Mouse (Mus musculus) forebrain, embryonic 10.5 days (tissue): Measurements from ENCODE around the gene Mgat4c. TPM values are rescaled to one million over a fixed set of nuclear protein-coding genes. Genes with fewer than 3 reads are reported as not detected.

Source experiments
- DNase-seq: peaks from one replicate; pipeline ENCODE4 v3.0.0-alpha.2; 2017; ENCODE audit warnings: low spot score; ENCODE audit errors: extremely low spot score
- H3K27ac ChIP-seq: fragments of 300-500 bp; sonication (generic); 2 replicates; pipeline ENCODE4 v1.5.1; 2016; ENCODE audit warnings: mild to moderate bottlenecking
- H3K27me3 ChIP-seq: fragments of 300-500 bp; sonication (generic); 2 replicates; pipeline ENCODE4 v1.6.1; 2016; ENCODE audit warnings: mild to moderate bottlenecking; ENCODE audit not compliant: poor library complexity, severe bottlenecking
- H3K36me3 ChIP-seq: fragments of 300-500 bp; sonication (generic); replicated peaks from 2 replicates; pipeline ENCODE4 v1.6.1; 2016; ENCODE audit warnings: mild to moderate bottlenecking, moderate library complexity
- H3K4me1 ChIP-seq: fragments of 300-500 bp; sonication (generic); 2 replicates; pipeline ENCODE4 v1.6.1; 2016
- H3K4me3 ChIP-seq: fragments of 300-500 bp; sonication (generic); 2 replicates; pipeline ENCODE4 v1.5.1; 2016; ENCODE audit warnings: mild to moderate bottlenecking, moderate library complexity
- H3K9me3 ChIP-seq: fragments of 300-500 bp; sonication (generic); 2 replicates; pipeline ENCODE4 v1.6.1; 2016; ENCODE audit warnings: mild to moderate bottlenecking, moderate library complexity
- whole genome bisulfite sequencing: fragments of 180-500 bp; shearing (Covaris S2); methylation state at CpG from one replicate; pipeline ENCODE4 v1.1.7; 2016; 5-methylcytosine and 5-hydroxymethylcytosine counted together
- polyA plus RNA-seq: library from polyadenylated mRNA; unstranded; fragments of >200 nt; fragmentation: Nextera tagmentation; extraction: Ambion mirVana; gene quantifications from 2 replicates; pipeline ENCODE4 v1.2.1, GENCODE M21; 2016

The Mgat4c gene
- polyA plus RNA-seq, 1 experiment from 2014 or later, result 0.17 TPM

- no peaks in the 10 kb centered on the region for H3K27me3 ChIP-seq
- WGBS, result 80% methylated on average over 3 of the region's 3 CpGs
These were observed 503.4 kb downstream of the Mgat4c start for GRCm38 (mm10) chr10:102184726-102185125.

DNA sequence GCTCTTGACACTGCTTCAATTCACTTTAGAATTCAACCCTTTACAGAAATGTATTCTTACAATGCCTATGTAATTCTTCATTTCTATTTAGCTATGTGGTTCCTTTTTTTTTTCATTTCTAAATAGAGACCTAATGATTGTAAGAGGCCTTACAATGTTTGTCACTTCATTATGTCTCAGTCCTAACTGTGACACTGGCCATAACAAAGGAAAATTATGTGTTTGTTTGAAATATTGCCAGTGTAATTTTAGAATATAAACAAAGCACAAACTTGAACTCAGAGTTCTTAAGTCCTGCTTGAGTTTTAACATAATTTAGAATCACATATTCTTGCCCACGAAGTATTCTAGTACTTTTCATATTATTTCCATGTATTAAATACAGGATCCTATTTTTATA is 510.4 kb downstream of the Mgat4c start:
- Histone ChIP-seq H3K4me3 (no peak overlapping the region), H3K9me3 (no peaks in the 10 kb centered on the region), H3K27me3 (no peaks in the 10 kb centered on the region), H3K27ac (no peak overlapping the region), H3K36me3 (no peaks in the 10 kb centered on the region), H3K4me1 (no peaks in the 10 kb centered on the region)
- 96% methylated on average over 1 of the region's 1 CpGs for WGBS
- DNase-seq, result no peak

More at GRCm38 (mm10) chr10:102184726-102185125, 503.4 kb downstream of the Mgat4c start:
- no peak overlapping the region for H3K4me3 ChIP-seq
- H3K9me3 ChIP-seq, result no peaks in the 10 kb centered on the region
- H3K4me1 ChIP-seq, result no peaks in the 10 kb centered on the region
- no peak for DNase-seq
- no peaks in the 10 kb centered on the region for H3K36me3 ChIP-seq
- no peak overlapping the region for H3K27ac ChIP-seq

DNA sequence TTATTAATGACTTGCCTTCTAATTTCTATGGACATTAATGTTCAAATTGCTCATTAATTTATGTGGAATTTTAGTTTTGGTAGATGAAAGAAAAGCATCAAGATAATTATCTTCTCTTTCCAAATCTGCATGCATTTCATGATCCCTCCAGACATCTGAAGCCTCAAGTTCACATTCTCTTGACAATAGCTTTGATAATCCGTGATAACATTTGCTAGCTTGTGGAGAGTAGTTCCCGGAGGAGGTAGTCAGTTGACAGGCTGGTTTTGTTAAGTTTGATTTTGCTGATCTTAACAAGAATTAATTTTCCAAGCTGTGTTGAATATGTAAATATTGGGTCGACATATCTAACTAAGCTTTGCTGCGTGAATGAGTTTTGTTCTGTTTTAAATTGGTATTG is 515.6 kb downstream of the Mgat4c start:
- no peak for DNase-seq
- Histone ChIP-seq H3K9me3 (no peaks in the 10 kb centered on the region), H3K27me3 (no peaks in the 10 kb centered on the region), H3K36me3 (no peaks in the 10 kb centered on the region), H3K4me3 (no peak overlapping the region), H3K27ac (no peak overlapping the region), H3K4me1 (no peaks in the 10 kb centered on the region)
- WGBS, result 90% methylated on average over 4 of the region's 4 CpGs

DNA sequence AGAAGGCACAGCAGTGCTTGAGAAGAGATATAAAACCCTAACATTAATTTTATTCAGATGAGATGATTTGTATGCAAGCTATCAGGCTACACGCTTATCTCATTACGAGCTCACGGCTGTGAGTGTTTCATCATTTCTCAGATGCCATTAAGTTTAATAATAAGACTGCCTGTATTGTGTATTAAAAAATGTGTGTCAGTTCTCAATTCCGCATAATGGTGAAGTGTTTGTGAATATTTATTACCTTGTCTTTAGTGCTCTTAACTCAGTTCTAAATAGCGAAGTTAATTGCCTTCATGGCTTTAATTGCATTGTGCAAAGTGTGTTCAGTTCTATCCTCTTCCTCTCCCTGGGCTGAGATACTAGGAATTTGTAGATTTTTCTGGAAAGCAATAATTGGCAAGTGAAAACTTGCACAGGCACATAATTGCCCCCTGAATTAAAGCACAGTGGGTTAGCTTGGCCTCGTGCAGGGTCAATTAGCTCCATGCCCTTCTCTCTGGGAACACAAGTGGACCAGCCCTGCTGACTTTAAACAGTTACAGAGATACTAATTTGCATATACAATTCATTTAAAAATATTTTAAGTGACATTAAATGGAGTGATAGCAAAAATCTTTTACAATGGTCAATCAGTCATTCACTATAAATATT is 557.4 kb downstream of the Mgat4c start:
- no peaks in the 10 kb centered on the region for H3K9me3 ChIP-seq
- H3K27me3 ChIP-seq, result no peaks in the 10 kb centered on the region; the same call in 1 of the 2 replicates
- WGBS, result 59% methylated on average over 6 of the region's 6 CpGs
- no peak overlapping the region for H3K4me3 ChIP-seq
- no peak overlapping the region for H3K27ac ChIP-seq
- DNase-seq, result no peak
- no peaks in the 10 kb centered on the region for H3K36me3 ChIP-seq
- H3K4me1 ChIP-seq, result peaks cover 6% of the 10 kb centered on the region; the same call in 1 of the 2 replicates

- Histone ChIP-seq H3K4me3 (no peak overlapping the region), H3K36me3 (no peaks in the 10 kb centered on the region), H3K27me3 (no peaks in the 10 kb centered on the region; the same call in 1 of the 2 replicates), H3K27ac (no peak overlapping the region), H3K9me3 (no peaks in the 10 kb centered on the region), H3K4me1 (peaks cover under 1% of the 10 kb centered on the region; the same call in 1 of the 2 replicates)
- no peak for DNase-seq
These were observed 562.6 kb downstream of the Mgat4c start for GRCm38 (mm10) chr10:102243897-102244296.

GRCm38 (mm10) chr10:102244601-102245000 is 563.3 kb downstream of the Mgat4c start:
- H3K4me1 ChIP-seq, result no peaks in the 10 kb centered on the region
- no peaks in the 10 kb centered on the region; the same call in 1 of the 2 replicates for H3K27me3 ChIP-seq
- WGBS, result 77% methylated on average over 5 of the region's 5 CpGs
- H3K36me3 ChIP-seq, result no peaks in the 10 kb centered on the region
- no peak for DNase-seq
- H3K27ac ChIP-seq, result no peak overlapping the region
- no peak overlapping the region for H3K4me3 ChIP-seq
- H3K9me3 ChIP-seq, result no peaks in the 10 kb centered on the region

DNA sequence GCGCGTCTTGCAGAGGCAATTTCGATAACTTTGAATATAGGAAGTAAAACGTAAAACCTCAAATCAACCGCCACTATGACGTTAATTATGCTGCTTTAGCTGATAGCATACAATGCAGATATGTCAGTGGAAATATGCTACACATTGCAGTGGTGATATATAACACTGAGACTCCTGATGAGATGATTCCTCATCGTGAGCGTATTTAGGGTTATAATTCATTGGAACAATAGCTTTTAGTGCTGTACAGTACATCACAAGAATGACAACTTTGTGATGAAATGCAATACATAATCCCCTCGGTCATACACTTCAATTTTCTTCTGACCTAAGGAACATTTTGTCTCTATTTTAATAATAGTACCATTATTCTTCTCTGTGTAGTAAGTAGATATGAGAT is 564.0 kb downstream of the Mgat4c start:
- Histone ChIP-seq H3K4me1 (no peaks in the 10 kb centered on the region), H3K27ac (no peak overlapping the region), H3K36me3 (no peaks in the 10 kb centered on the region), H3K9me3 (no peaks in the 10 kb centered on the region), H3K27me3 (no peaks in the 10 kb centered on the region; the same call in 1 of the 2 replicates), H3K4me3 (no peak overlapping the region)
- DNase-seq, result no peak
- WGBS, result 90% methylated on average over 9 of the region's 9 CpGs

DNA sequence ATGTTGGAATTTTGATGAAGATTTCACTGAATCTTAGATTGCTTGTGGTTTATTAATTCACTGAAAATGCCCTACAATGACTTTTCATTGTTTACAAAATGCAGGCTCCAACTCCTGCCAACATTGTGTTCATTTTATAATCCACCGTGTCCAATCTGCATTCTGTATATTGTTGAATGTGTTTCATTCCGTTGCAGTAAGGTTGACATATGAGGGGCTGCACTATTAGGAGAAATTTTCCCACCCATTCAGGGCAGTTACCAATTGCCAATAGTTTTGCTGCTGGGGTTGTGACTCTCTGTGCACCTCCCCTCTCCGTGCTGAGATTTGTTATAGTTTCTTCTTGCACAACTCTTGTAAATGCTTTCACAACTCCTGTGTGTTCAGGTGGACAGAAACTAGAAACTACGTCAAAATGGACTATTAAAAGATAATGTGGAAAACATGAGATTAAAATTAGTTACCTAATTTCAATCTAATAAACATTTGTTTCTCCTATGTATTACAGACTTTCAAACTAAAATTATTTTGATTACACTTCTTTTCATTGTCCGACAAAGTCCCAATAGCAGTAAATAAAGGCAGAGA is 627.7 kb downstream of the Mgat4c start:
- Histone ChIP-seq H3K4me1 (no peaks in the 10 kb centered on the region), H3K4me3 (no peak overlapping the region), H3K9me3 (no peaks in the 10 kb centered on the region), H3K36me3 (no peaks in the 10 kb centered on the region), H3K27me3 (no peaks in the 10 kb centered on the region), H3K27ac (no peak overlapping the region)
- no peak for DNase-seq
- WGBS, result 93% methylated on average over 5 of the region's 5 CpGs

GRCm38 (mm10) chr10:102365685-102366381 is 684.5 kb downstream of the Mgat4c start:
- Histone ChIP-seq H3K9me3 (no peaks in the 10 kb centered on the region), H3K27ac (no peak overlapping the region), H3K27me3 (no peaks in the 10 kb centered on the region), H3K4me1 (no peaks in the 10 kb centered on the region), H3K36me3 (no peaks in the 10 kb centered on the region), H3K4me3 (no peak overlapping the region)
- no peak for DNase-seq
- WGBS, result 80% methylated on average over 5 of the region's 5 CpGs

- Histone ChIP-seq H3K4me1 (no peaks in the 10 kb centered on the region), H3K9me3 (no peaks in the 10 kb centered on the region), H3K4me3 (no peak overlapping the region), H3K36me3 (no peaks in the 10 kb centered on the region), H3K27me3 (no peaks in the 10 kb centered on the region), H3K27ac (no peak overlapping the region)
- 92% methylated on average over 1 of the region's 1 CpGs for WGBS
- DNase-seq, result no peak
These were observed 689.3 kb downstream of the Mgat4c start for GRCm38 (mm10) chr10:102370576-102370975.

GRCm38 (mm10) chr10:102372111-102372510 is 690.8 kb downstream of the Mgat4c start:
- Histone ChIP-seq H3K27me3 (no peaks in the 10 kb centered on the region), H3K27ac (no peak overlapping the region), H3K9me3 (no peaks in the 10 kb centered on the region), H3K4me1 (no peaks in the 10 kb centered on the region), H3K4me3 (no peak overlapping the region), H3K36me3 (no peaks in the 10 kb centered on the region)
- no peak for DNase-seq

- no peak for DNase-seq
- no peaks in the 10 kb centered on the region for H3K27me3 ChIP-seq
- H3K4me1 ChIP-seq, result no peaks in the 10 kb centered on the region
- whole genome bisulfite sequencing, result 94% methylated on average over 4 of the region's 4 CpGs
- no peaks in the 10 kb centered on the region for H3K36me3 ChIP-seq
- H3K4me3 ChIP-seq, result no peak overlapping the region
- H3K9me3 ChIP-seq, result no peaks in the 10 kb centered on the region
- no peak overlapping the region for H3K27ac ChIP-seq
These were observed 692.8 kb downstream of the Mgat4c start for GRCm38 (mm10) chr10:102374061-102374460.

- DNase-seq, result no peak
- Histone ChIP-seq H3K27me3 (no peaks in the 10 kb centered on the region), H3K36me3 (no peaks in the 10 kb centered on the region), H3K4me3 (no peak overlapping the region), H3K9me3 (no peaks in the 10 kb centered on the region), H3K4me1 (no peaks in the 10 kb centered on the region), H3K27ac (no peak overlapping the region)
- WGBS, result 89% methylated on average over 4 of the region's 4 CpGs
These were observed 696.1 kb downstream of the Mgat4c start for GRCm38 (mm10) chr10:102377377-102377776.
